Mouse (Mus musculus): Measurements from ENCODE around the gene Rpl27. TPM values are rescaled to one million over a fixed set of nuclear protein-coding genes. Genes with fewer than 3 reads are reported as not detected.
"Not testable (repeated sequence)": the region's sequence is repeated elsewhere in the genome, so short reads cannot be mapped to it uniquely, and the experiment has no call there.

The Rpl27 gene
- polyA plus RNA-seq, 1 experiment: 161 TPM

DNA sequence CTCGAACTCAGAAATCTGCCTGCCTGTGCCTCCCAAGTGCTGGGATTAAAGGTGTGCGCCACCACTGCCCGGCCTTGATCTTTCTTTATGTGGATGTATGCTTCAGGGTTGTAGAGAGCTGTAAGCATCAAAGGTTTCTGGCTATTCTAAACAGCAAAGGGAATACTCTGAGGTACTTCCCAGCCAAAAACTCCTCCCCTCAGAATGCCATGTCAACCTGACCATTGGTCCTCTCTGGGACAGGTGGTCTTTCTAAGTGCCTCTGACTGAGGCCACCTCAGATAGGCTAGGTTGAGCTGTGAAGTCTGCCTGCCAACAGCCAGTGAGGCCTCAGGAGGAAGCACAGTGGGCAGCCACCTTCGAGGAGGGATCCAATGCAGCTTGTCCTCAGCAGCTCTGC lies 6.8 kb downstream of the Rpl27 start:
- H3K27ac ChIP-seq (ENCODE audit: control insufficient read depth, insufficient read depth, low read depth, low read length): peak overlapping the region; percentile 59

GRCm38 (mm10) chr11:101449596-101449995 lies 7.5 kb downstream of the Rpl27 start:
- not testable (repeated sequence) for H3K4me3 ChIP-seq (ENCODE audit: control insufficient read depth, low read depth, low read length); H3K36me3 ChIP-seq (ENCODE audit: control insufficient read depth, insufficient read depth, low read length); H3K27me3 ChIP-seq (ENCODE audit: control insufficient read depth, insufficient read depth, low read length); H3K4me1 ChIP-seq (ENCODE audit: control insufficient read depth, insufficient read depth, low read length); H3K27ac ChIP-seq (ENCODE audit: control insufficient read depth, insufficient read depth, low read depth, low read length)

More for the DNA sequence above, 6.8 kb downstream of the Rpl27 start:
- Histone ChIP-seq H3K27me3 (ENCODE audit: control insufficient read depth, insufficient read depth, low read length) (no peaks in the 10 kb centered on the region), H3K4me3 (ENCODE audit: control insufficient read depth, low read depth, low read length) (no peak overlapping the region; the same call in 1 of the 2 replicates), H3K36me3 (ENCODE audit: control insufficient read depth, insufficient read depth, low read length) (peaks cover 2% of the 10 kb centered on the region), H3K4me1 (ENCODE audit: control insufficient read depth, insufficient read depth, low read length) (no peaks in the 10 kb centered on the region)
- TF ChIP-seq POLR2A (IDR thresholded peaks at IDR 0.05; ENCODE audit: control insufficient read depth, low read depth, low read length) (no peak), CTCF (IDR thresholded peaks at IDR 0.05; ENCODE audit: control insufficient read depth, insufficient read depth, insufficient replicate concordance, low read depth, low read length) (no peak)

GRCm38 (mm10) chr11:101450394-101450793 lies 8.3 kb downstream of the Rpl27 start:
- Histone ChIP-seq H3K36me3 (ENCODE audit: control insufficient read depth, insufficient read depth, low read length) (no peaks in the 10 kb centered on the region), H3K4me1 (ENCODE audit: control insufficient read depth, insufficient read depth, low read length) (no peaks in the 10 kb centered on the region), H3K27me3 (ENCODE audit: control insufficient read depth, insufficient read depth, low read length) (no peaks in the 10 kb centered on the region), H3K4me3 (ENCODE audit: control insufficient read depth, low read depth, low read length) (no peak overlapping the region), H3K27ac (ENCODE audit: control insufficient read depth, insufficient read depth, low read depth, low read length) (no peak overlapping the region)
- TF ChIP-seq POLR2A (IDR thresholded peaks at IDR 0.05; ENCODE audit: control insufficient read depth, low read depth, low read length): no peak

DNA sequence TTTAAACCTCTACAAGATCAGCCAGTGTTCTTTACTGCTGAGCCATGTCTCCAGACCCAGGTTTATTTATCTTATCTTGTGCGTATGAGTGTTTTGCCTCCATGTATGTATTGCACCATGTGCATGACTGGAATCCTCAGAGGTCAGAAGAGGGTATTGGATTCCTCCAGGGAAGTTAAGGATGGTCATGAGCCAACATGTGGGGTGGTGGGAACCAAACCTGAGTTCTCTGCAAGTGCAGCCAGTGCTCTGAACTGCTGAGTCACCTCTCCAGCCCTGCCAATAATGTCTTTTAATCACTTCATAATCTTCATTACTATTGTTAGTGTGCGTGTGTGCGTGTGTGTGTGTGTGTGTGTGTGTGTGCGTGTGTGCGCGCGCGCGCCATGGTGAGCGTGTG lies 9.4 kb downstream of the Rpl27 start:
- H3K4me1 ChIP-seq (ENCODE audit: control insufficient read depth, insufficient read depth, low read length): no peaks in the 10 kb centered on the region
- no peaks in the 10 kb centered on the region for H3K36me3 ChIP-seq (ENCODE audit: control insufficient read depth, insufficient read depth, low read length)
- H3K27me3 ChIP-seq (ENCODE audit: control insufficient read depth, insufficient read depth, low read length): no peaks in the 10 kb centered on the region
- no peak overlapping the region for H3K4me3 ChIP-seq (ENCODE audit: control insufficient read depth, low read depth, low read length)
- TF ChIP-seq CTCF (IDR thresholded peaks at IDR 0.05; ENCODE audit: control insufficient read depth, insufficient read depth, insufficient replicate concordance, low read depth, low read length) (no peak), POLR2A (IDR thresholded peaks at IDR 0.05; ENCODE audit: control insufficient read depth, low read depth, low read length) (no peak)
- no peak overlapping the region for H3K27ac ChIP-seq (ENCODE audit: control insufficient read depth, insufficient read depth, low read depth, low read length)

DNA sequence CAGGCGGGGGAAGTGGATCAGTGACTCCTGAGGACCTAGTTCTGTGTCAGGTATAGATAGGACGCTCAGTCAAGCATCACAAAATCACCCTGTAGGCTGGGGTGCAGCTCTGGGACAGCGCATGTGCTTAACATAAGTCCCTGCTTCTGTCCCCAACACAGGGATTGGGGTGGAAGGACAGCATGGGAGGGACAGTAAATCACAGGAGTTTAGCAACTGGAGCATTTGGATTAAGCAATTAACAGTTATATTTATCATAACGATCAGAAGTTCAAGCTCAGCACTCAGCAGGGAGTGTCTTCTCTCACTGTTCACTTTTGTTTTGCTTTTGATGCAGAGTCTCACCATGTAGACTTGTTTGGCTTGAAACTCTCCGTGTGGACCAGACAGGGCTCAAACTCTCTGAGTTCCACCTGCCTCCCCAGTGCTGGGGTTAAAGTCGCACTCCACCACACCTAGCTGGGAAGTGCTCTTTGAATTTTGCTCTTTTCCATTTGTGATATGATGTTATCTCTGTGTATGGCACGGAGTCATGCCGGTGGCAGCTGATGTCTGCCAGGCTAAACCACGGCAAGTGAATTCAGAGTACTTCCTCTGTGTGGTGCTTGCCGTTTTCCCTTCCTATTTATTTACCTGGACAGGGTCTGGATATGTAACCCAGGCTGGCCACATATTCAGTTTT lies 10.1 kb downstream of the Rpl27 start:
- H3K4me1 ChIP-seq (ENCODE audit: control insufficient read depth, insufficient read depth, low read length): no peaks in the 10 kb centered on the region
- H3K27ac ChIP-seq (ENCODE audit: control insufficient read depth, insufficient read depth, low read depth, low read length): no peak overlapping the region
- H3K27me3 ChIP-seq (ENCODE audit: control insufficient read depth, insufficient read depth, low read length): no peaks in the 10 kb centered on the region
- H3K36me3 ChIP-seq (ENCODE audit: control insufficient read depth, insufficient read depth, low read length): no peaks in the 10 kb centered on the region
- no peak for TF ChIP-seq POLR2A (IDR thresholded peaks at IDR 0.05; ENCODE audit: control insufficient read depth, low read depth, low read length)
- no peak for TF ChIP-seq CTCF (IDR thresholded peaks at IDR 0.05; ENCODE audit: control insufficient read depth, insufficient read depth, insufficient replicate concordance, low read depth, low read length)
- no peak overlapping the region for H3K4me3 ChIP-seq (ENCODE audit: control insufficient read depth, low read depth, low read length)

DNA sequence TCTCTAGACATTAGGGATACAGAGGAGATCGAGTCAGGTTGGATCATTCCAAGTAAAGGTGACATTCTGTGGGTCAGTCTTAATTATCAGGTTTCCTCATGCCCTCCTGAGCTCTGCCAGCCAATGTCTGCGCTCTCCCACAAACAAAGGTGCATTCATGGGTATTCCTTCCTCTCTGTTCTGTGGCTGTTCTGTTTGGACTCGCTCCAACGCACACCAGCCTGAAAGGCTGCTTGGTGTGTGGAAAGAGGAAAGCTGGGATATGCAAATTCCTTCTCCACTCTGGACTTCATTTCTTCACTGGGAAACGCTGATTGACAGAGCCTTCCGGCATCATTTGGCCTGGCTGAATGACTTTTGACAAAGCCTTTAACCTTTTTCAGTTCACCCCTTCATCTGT lies 12.6 kb downstream of the Rpl27 start:
- no peak for TF ChIP-seq CTCF (IDR thresholded peaks at IDR 0.05; ENCODE audit: control insufficient read depth, insufficient read depth, insufficient replicate concordance, low read depth, low read length)
- TF ChIP-seq POLR2A (IDR thresholded peaks at IDR 0.05; ENCODE audit: control insufficient read depth, low read depth, low read length): no peak
- Histone ChIP-seq H3K4me3 (ENCODE audit: control insufficient read depth, low read depth, low read length) (no peak overlapping the region), H3K27me3 (ENCODE audit: control insufficient read depth, insufficient read depth, low read length) (no peaks in the 10 kb centered on the region), H3K36me3 (ENCODE audit: control insufficient read depth, insufficient read depth, low read length) (no peaks in the 10 kb centered on the region), H3K27ac (ENCODE audit: control insufficient read depth, insufficient read depth, low read depth, low read length) (no peak overlapping the region), H3K4me1 (ENCODE audit: control insufficient read depth, insufficient read depth, low read length) (no peaks in the 10 kb centered on the region)

GRCm38 (mm10) chr11:101455627-101456026 lies 13.5 kb downstream of the Rpl27 start:
- TF ChIP-seq CTCF (IDR thresholded peaks at IDR 0.05; ENCODE audit: control insufficient read depth, insufficient read depth, insufficient replicate concordance, low read depth, low read length) (no peak), POLR2A (IDR thresholded peaks at IDR 0.05; ENCODE audit: control insufficient read depth, low read depth, low read length) (no peak)
- no peaks in the 10 kb centered on the region for H3K4me1 ChIP-seq (ENCODE audit: control insufficient read depth, insufficient read depth, low read length)
- no peak overlapping the region for H3K4me3 ChIP-seq (ENCODE audit: control insufficient read depth, low read depth, low read length)
- H3K27me3 ChIP-seq (ENCODE audit: control insufficient read depth, insufficient read depth, low read length): no peaks in the 10 kb centered on the region
- no peak overlapping the region for H3K27ac ChIP-seq (ENCODE audit: control insufficient read depth, insufficient read depth, low read depth, low read length)
- H3K36me3 ChIP-seq (ENCODE audit: control insufficient read depth, insufficient read depth, low read length): no peaks in the 10 kb centered on the region

- no peak overlapping the region for H3K27ac ChIP-seq (ENCODE audit: control insufficient read depth, insufficient read depth, low read depth, low read length)
- no peaks in the 10 kb centered on the region for H3K27me3 ChIP-seq (ENCODE audit: control insufficient read depth, insufficient read depth, low read length)
- H3K36me3 ChIP-seq (ENCODE audit: control insufficient read depth, insufficient read depth, low read length): no peaks in the 10 kb centered on the region
- peaks cover 6% of the 10 kb centered on the region for H3K4me1 ChIP-seq (ENCODE audit: control insufficient read depth, insufficient read depth, low read length)
- TF ChIP-seq POLR2A (IDR thresholded peaks at IDR 0.05; ENCODE audit: control insufficient read depth, low read depth, low read length) (no peak), CTCF (IDR thresholded peaks at IDR 0.05; ENCODE audit: control insufficient read depth, insufficient read depth, insufficient replicate concordance, low read depth, low read length) (no peak)
- no peak overlapping the region for H3K4me3 ChIP-seq (ENCODE audit: control insufficient read depth, low read depth, low read length)
Measured at GRCm38 (mm10) chr11:101457631-101458030, 15.5 kb downstream of the Rpl27 start.

Measured in testis, adult 2 months (tissue).